Mouse (Mus musculus) ES-Bruce4 (cell line): ENCODE results near the gene Ccn1.

Experiments used
- CTCF ChIP-seq: IDR thresholded peaks from one replicate; pipeline ENCODE4 v1.8.1; 2011; ENCODE audit warnings: low read depth, low read length
- EP300 ChIP-seq: IDR thresholded peaks from 2 replicates; pipeline ENCODE4 v1.6.1; 2011; ENCODE audit warnings: low read depth, low read length; ENCODE audit not compliant: insufficient read depth
- POLR2A ChIP-seq: IDR thresholded peaks from one replicate; pipeline ENCODE4 v1.8.1; 2011; ENCODE audit warnings: low read length; ENCODE audit not compliant: insufficient read depth

DNA sequence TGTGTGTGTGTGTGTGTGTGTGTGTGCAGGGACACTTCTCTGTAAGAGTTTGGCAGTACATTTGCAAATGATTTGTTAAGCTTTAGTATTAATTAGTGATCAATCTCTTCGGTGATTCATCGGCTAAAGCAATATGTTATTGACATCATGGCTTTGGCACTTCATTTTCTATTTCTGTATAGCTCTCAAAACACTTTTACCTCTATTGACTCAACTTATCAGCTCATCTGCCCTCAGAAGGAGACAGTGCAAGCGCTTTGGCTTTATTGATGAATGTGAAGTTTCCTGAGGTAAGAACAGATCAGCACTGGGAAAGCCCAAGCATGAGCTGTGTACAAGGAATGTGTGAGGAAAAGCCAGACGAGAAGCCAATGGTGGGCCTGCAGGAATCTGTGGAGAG lies 28.6 kb downstream of the Ccn1 start:
- TF ChIP-seq EP300 = no peak
- no peak for TF ChIP-seq CTCF
- TF ChIP-seq POLR2A = no peak
